Comparison of ENCODE assay signal across 8 mouse cellular contexts in genomic region chr3:21479021-21479795, GRCm38 (mm10).
A peak's percentile ranks its signal among the peaks of the same experiment; 100 is the strongest.
DNase-seq lines count a peak whose midpoint lies in the region; ATAC-seq and TF ChIP-seq lines count a peak whose summit lies in the region.
"Had no signal": no experiment of that assay in that cellular context is flagged by ENCODE, and none has a peak within 500 bp of the region (broad histone marks: within the 10 kb centered on the region; RNA-seq: fewer than 3 reads in every experiment).

No protein-coding gene starts in this region.

- peaks cover 9% of the 10 kb centered on the region for H3K4me1 ChIP-seq in heart, embryonic 12.5 days (replicated peaks)

- DNase-seq in brain, embryonic 14.5 days (ENCODE audit: low read depth), result peak; percentile 88
- peak; percentile 89 for DNase-seq in fibroblast of lung, adult 2 months (ENCODE audit: low read depth)
- peak; percentile 66 for DNase-seq in kidney, postnatal 10 days
- peak; percentile 49 to 55 for DNase-seq in lung, adult 18-20 months
- peak; percentile 32 for DNase-seq in ovary, postnatal 14 days (ENCODE audit: low spot score)

- no peak for TF ChIP-seq CTCF in brain, embryonic 14.5 days (IDR thresholded peaks at IDR 0.05; ENCODE audit: borderline replicate concordance, extremely low read depth, insufficient read depth, insufficient read length)

- H3K9me3 ChIP-seq in heart, embryonic 12.5 days (replicated peaks), result no peaks in the 10 kb centered on the region

- H3K36me3 ChIP-seq in heart, embryonic 12.5 days, result no peaks in the 10 kb centered on the region

- peak overlapping the region; percentile 34; the same call in 1 of the 2 replicates for H3K27ac ChIP-seq in heart, embryonic 12.5 days (ENCODE audit: poor library complexity, severe bottlenecking)
- H3K27ac ChIP-seq: macrophage had no signal

- H3K9ac ChIP-seq in heart, embryonic 12.5 days, result no peak overlapping the region

- no peak overlapping the region for H3K4me2 ChIP-seq in heart, embryonic 12.5 days

- WGBS in heart, embryonic 12.5 days, result 24% methylated on average over 5 of the region's 5 CpGs

- no peak for TF ChIP-seq POLR2A in brain, embryonic 14.5 days (IDR thresholded peaks at IDR 0.05; ENCODE audit: borderline replicate concordance, extremely low read depth, insufficient read depth, insufficient read length, poor library complexity, severe bottlenecking)

- no peaks in the 10 kb centered on the region for H3K27me3 ChIP-seq in heart, embryonic 12.5 days (replicated peaks)

- peak; percentile 88 for ATAC-seq in heart, embryonic 12.5 days (ENCODE audit: insufficient number of reproducible peaks, low FRiP score)
- ATAC-seq in erythroblast, adult 5-6 weeks (replicated peaks; ENCODE audit: low FRiP score, poor library complexity, severe bottlenecking), result no peak

- H3K4me3 ChIP-seq in heart, embryonic 12.5 days, result no peak overlapping the region

Comparison
In these comparisons a context has a peak if more than half of its experiments do, and no peak if none do; other contexts are left out.
1. DNase-seq: peak in every context shown above with its lines; median percentile 89 in fibroblast of lung, adult 2 months; 88 in brain, embryonic 14.5 days; 66 in kidney, postnatal 10 days; 52 in lung, adult 18-20 months; 32 in ovary, postnatal 14 days.